Mouse (Mus musculus) intestine, embryonic 16.5 days (tissue): ENCODE data around the gene Gorab. TPM values are rescaled to one million over a fixed set of nuclear protein-coding genes. Genes with fewer than 3 reads are reported as not detected.

ENCODE experiments used
- ATAC-seq: fragments of 200-750 bp; cut with Nextera tagmentation; 2 replicates; pipeline ENCODE4 v1.8.0; 2017; ENCODE audit warnings: moderate TSS enrichment, moderate library complexity
- H3K27ac ChIP-seq: fragments of 300-500 bp; sonication (generic); 2 replicates; pipeline ENCODE4 v1.5.1; 2014; ENCODE audit warnings: mild to moderate bottlenecking, low read length
- H3K27me3 ChIP-seq: fragments of 300-500 bp; sonication (generic); replicated peaks from 2 replicates; pipeline ENCODE4 v1.6.1; 2014; ENCODE audit warnings: low read length, control low read depth, mixed read lengths; ENCODE audit not compliant: control insufficient read depth, insufficient read depth
- H3K36me3 ChIP-seq: fragments of 300-500 bp; sonication (generic); 2 replicates; pipeline ENCODE4 v1.6.1; 2014; ENCODE audit warnings: low read length, control low read depth; ENCODE audit not compliant: control insufficient read depth, insufficient read depth
- H3K4me1 ChIP-seq: fragments of 300-500 bp; sonication (generic); 2 replicates; pipeline ENCODE4 v1.6.1; 2014; ENCODE audit warnings: low read length, control low read depth, mixed read lengths; ENCODE audit not compliant: control insufficient read depth, insufficient read depth
- H3K4me2 ChIP-seq: fragments of 300-500 bp; sonication (generic); 2 replicates; pipeline ENCODE4 v1.6.1; 2014; ENCODE audit warnings: low read depth, low read length, control low read depth
- H3K4me3 ChIP-seq: fragments of 300-500 bp; sonication (generic); 2 replicates; pipeline ENCODE4 v1.5.1; 2014; ENCODE audit warnings: mild to moderate bottlenecking, low read length
- H3K9ac ChIP-seq: fragments of 300-500 bp; sonication (generic); 2 replicates; pipeline ENCODE4 v1.6.1; 2014; ENCODE audit warnings: low read depth, low read length
- H3K9me3 ChIP-seq: fragments of 300-500 bp; sonication (generic); 2 replicates; pipeline ENCODE4 v1.6.1; 2016; ENCODE audit warnings: low read length, control low read depth; ENCODE audit not compliant: control insufficient read depth
- WGBS: fragments of 180-500 bp; shearing (Covaris S2); extraction: QIAGEN DNeasy Blood & Tissue Kit; methylation state at CpG from one replicate; pipeline ENCODE4 v1.1.7; 2014; 5-methylcytosine and 5-hydroxymethylcytosine counted together
- polyA plus RNA-seq: library from polyadenylated mRNA; unstranded; fragments of >200 nt; fragmentation: Nextera tagmentation; extraction: Ambion mirVana; gene quantifications from 2 replicates; pipeline ENCODE4 v1.2.1, GENCODE M21; 2015

Gorab gene
- polyA plus RNA-seq, 1 experiment from 2014 or later = 16.6 TPM

DNA sequence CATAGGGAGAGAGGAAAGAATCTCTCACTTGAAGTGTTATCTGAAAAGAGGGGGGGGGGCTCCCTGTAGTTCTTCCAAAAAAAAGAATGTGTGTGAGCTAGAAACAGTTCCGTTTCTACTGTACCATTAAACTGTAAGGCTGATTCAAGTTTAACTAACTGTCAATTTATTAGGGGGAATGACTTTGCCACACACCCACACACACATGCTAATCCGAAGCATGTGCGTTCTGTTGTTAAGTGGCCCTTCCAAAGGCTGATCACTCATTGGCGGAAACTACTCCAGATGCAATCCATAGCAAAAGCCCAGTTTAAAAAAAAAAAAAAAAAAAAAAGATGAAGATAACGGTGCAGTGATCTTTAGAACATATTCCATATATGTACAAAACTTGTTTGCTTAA lies 42.1 kb downstream of the Gorab start:
- H3K4me3 ChIP-seq = no peak overlapping the region
- H3K9me3 ChIP-seq = no peaks in the 10 kb centered on the region
- no peak for ATAC-seq
- H3K27me3 ChIP-seq = no peaks in the 10 kb centered on the region
- H3K9ac ChIP-seq = no peak overlapping the region
- no peak overlapping the region for H3K4me2 ChIP-seq
- no peaks in the 10 kb centered on the region for H3K4me1 ChIP-seq
- no peak overlapping the region for H3K27ac ChIP-seq
- no peaks in the 10 kb centered on the region for H3K36me3 ChIP-seq
- WGBS = 65% methylated on average over 5 of the region's 5 CpGs

DNA sequence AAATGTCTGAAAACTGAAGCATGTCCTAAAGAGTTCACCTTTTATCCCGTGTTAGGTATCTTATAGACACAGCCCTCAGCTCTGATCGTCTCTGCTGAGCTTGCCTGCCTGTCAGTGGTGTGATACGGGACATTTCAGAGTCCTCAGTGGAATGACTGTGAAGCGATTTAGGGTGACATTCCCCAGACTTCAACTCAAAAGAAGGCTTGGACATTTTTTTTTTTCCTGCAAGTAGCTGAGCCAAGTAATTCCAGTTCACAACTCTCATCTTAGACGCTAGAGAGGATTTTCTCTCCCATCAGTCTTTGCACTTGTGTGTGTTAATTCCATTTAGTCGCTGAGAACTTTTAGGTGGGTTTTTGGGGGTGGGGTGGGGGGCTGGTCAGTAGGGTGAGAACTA lies 42.7 kb downstream of the Gorab start:
- H3K27ac ChIP-seq = no peak overlapping the region

DNA sequence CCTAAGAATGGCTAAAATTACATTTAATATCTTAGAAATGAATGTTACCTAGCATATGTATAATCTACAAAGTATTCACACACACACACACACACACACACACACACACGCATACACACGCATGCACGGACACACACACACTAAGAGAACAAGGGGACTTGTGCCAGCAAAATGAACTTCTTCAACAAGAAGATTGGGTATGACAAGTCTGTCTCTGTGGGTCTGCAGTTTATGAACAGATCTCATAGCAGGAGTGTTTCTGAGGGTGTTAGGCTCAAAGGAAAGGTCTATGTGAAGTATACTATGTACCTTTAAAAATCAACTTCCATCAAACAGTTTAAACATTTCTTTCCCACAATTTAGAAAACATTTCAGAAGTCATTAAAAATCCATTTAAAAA lies 43.9 kb downstream of the Gorab start:
- Histone ChIP-seq H3K4me3 (no peak overlapping the region), H3K4me1 (no peaks in the 10 kb centered on the region), H3K9ac (no peak overlapping the region), H3K27me3 (no peaks in the 10 kb centered on the region), H3K9me3 (no peaks in the 10 kb centered on the region), H3K27ac (no peak overlapping the region), H3K4me2 (no peak overlapping the region), H3K36me3 (no peaks in the 10 kb centered on the region)
- whole genome bisulfite sequencing = 87% methylated on average over 3 of the region's 3 CpGs
- ATAC-seq = no peak

More for the DNA sequence above, 42.7 kb downstream of the Gorab start:
- H3K4me3 ChIP-seq = no peak overlapping the region
- H3K4me1 ChIP-seq = no peaks in the 10 kb centered on the region
- WGBS = 53% methylated on average over 6 of the region's 6 CpGs
- H3K9me3 ChIP-seq = no peaks in the 10 kb centered on the region
- no peak overlapping the region for H3K4me2 ChIP-seq
- no peaks in the 10 kb centered on the region for H3K27me3 ChIP-seq
- no peak for ATAC-seq
- no peak overlapping the region for H3K9ac ChIP-seq
- no peaks in the 10 kb centered on the region for H3K36me3 ChIP-seq

DNA sequence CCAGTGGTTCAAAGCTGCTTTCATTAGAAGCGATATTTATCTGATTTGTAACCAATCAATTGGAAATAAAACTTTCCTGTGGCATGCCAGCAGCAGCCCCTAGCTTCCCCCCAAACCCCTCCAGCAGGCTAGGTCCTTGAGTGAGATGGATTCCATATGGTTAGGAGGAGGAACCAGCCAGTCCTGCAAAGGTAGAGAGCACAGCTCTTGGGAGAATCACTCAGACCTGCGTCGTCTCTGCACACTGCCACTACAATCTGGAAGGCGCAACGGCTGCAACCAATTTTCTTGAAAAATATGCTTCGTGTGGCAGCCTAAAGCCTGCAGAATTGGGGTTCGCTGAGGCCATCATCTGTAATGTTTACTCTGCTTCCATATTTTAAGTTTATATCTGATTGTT lies 45.3 kb downstream of the Gorab start:
- no peak for ATAC-seq
- 27% methylated on average over 7 of the region's 7 CpGs for WGBS
- Histone ChIP-seq H3K4me3 (no peak overlapping the region), H3K4me1 (no peaks in the 10 kb centered on the region), H3K9ac (no peak overlapping the region), H3K4me2 (no peak overlapping the region), H3K36me3 (no peaks in the 10 kb centered on the region), H3K27ac (no peak overlapping the region), H3K27me3 (no peaks in the 10 kb centered on the region), H3K9me3 (no peaks in the 10 kb centered on the region)

DNA sequence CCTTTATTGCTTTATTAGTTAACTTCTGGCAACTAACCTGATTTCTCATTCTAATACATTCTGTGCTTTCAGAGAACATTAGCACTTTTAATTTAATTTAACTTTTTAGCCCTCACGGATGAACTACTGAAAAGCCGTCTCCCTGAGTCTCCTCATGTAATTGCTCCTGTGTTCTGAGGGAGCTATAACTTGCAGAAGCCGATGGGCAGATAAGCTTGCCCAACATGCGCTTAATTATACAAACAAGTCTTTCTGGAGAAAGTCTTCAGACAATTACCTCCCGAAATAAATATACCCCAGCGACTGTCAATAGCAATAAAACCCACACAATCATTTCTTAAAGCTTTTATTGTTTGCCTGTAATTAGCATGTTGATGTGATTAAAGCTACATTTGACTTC lies 45.7 kb downstream of the Gorab start:
- no peaks in the 10 kb centered on the region for H3K4me1 ChIP-seq
- 21% methylated on average over 6 of the region's 6 CpGs for WGBS
- no peak overlapping the region for H3K27ac ChIP-seq
- H3K4me2 ChIP-seq = no peak overlapping the region
- no peaks in the 10 kb centered on the region for H3K9me3 ChIP-seq
- no peak overlapping the region for H3K9ac ChIP-seq
- no peak overlapping the region for H3K4me3 ChIP-seq
- no peaks in the 10 kb centered on the region for H3K27me3 ChIP-seq
- no peak for ATAC-seq
- no peaks in the 10 kb centered on the region for H3K36me3 ChIP-seq

DNA sequence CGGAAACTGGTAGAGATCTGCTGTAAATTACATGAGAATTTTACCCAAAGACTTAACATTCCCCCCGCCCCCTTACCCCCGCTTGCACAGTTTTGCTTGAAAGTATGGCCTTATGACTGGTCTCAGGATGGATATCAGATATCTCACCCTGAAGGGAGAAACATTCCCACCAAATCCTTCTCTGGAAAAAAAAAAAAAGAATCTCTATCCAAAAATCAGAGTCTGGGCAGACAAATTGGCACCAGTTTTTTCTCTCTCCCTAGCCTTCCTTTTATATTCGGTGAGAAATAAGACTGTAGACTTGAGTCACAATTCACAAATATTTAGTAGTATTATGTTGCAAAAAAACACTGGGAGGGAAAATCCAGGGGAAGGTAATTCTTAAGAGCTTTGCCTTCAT lies 47.3 kb downstream of the Gorab start:
- Histone ChIP-seq H3K36me3 (no peaks in the 10 kb centered on the region), H3K9ac (no peak overlapping the region), H3K4me3 (no peak overlapping the region), H3K9me3 (no peaks in the 10 kb centered on the region), H3K4me2 (no peak overlapping the region), H3K4me1 (no peaks in the 10 kb centered on the region), H3K27ac (no peak overlapping the region), H3K27me3 (no peaks in the 10 kb centered on the region)
- WGBS = 52% methylated on average over 4 of the region's 4 CpGs
- ATAC-seq = no peak

DNA sequence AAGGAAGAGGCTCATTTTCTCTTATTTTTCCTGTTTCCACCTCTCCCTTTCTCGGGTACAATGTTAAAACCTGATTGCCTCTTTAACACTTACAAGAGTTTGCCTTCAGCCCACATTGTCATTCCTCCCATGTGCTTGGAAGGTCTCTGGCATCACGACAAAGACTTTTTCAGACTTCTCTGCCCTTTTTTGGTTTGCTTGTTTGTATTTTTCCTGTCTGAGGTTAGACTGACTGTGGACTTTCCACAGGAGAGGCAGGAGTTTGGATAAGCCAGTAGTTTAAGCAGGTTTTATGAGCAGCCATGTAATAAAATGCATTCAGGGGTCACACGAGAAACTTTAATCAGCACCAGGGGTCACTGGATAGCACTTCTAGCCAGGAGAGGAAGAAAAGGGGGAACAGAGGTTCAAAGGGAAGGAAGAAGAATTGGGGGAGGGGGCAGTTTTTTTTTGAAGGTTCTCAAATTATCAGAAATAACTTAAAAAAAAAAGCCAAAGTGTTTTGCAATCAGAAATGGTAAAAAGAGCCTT lies 47.8 kb downstream of the Gorab start:
- 22% methylated on average over 3 of the region's 3 CpGs for WGBS
- no peaks in the 10 kb centered on the region for H3K27me3 ChIP-seq

DNA sequence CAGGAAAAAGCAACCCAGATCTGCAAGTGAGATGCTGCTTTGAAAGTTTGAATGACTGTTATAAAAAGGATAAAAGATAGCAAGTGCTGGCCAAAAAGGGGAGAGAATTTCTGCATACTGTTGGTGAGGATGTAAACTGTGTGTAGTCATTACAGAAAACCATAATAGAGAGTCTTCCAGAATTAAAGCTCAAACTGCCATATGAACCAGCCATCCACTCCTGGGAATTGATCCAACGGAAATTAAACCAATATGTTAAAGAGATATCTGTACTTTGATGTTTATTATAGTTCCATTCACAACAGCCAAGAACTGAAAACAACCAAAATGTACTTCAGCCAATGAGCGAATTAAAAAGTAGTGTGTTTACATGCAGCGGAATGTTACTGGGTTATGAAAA lies 52.5 kb downstream of the Gorab start:
- WGBS = 86% methylated on average over 3 of the region's 3 CpGs
- no peak for ATAC-seq
- no peak overlapping the region for H3K4me2 ChIP-seq

More for the DNA sequence above, 47.8 kb downstream of the Gorab start:
- ATAC-seq = no peak
- no peak overlapping the region for H3K4me3 ChIP-seq
- H3K4me2 ChIP-seq = no peak overlapping the region
- H3K9me3 ChIP-seq = no peaks in the 10 kb centered on the region
- no peak overlapping the region for H3K9ac ChIP-seq
- no peaks in the 10 kb centered on the region for H3K4me1 ChIP-seq
- H3K27ac ChIP-seq = no peak overlapping the region
- H3K36me3 ChIP-seq = no peaks in the 10 kb centered on the region

DNA sequence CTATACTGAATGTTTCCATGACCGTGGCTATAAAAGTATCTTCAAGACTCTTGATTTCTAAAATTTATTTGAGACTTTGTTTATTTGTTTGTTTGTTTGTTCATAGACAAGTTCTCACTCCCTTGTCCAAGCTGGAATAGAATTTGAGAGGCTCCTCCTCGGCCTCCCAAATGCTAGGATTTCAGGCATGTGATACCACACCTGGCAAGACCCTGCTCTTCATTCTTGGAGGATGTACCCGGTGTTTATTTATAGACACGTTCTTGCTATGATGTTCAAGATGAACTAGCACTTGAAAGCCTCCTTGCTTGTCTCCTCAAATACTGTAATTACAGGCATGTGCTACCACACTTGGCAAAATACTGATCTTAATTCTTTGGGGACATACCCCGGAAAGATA lies 57.9 kb downstream of the Gorab start:
- Histone ChIP-seq H3K4me2 (no peak overlapping the region), H3K27me3 (no peaks in the 10 kb centered on the region), H3K4me1 (no peaks in the 10 kb centered on the region), H3K9ac (no peak overlapping the region), H3K27ac (no peak overlapping the region), H3K9me3 (no peaks in the 10 kb centered on the region), H3K36me3 (no peaks in the 10 kb centered on the region), H3K4me3 (no peak overlapping the region)
- ATAC-seq = no peak
- 77% methylated on average over 5 of the region's 5 CpGs for WGBS

More for the DNA sequence above, 52.5 kb downstream of the Gorab start:
- no peak overlapping the region for H3K9ac ChIP-seq
- H3K36me3 ChIP-seq = no peaks in the 10 kb centered on the region
- H3K4me1 ChIP-seq = no peaks in the 10 kb centered on the region
- no peak overlapping the region for H3K27ac ChIP-seq
- no peak overlapping the region for H3K4me3 ChIP-seq
- H3K9me3 ChIP-seq = no peaks in the 10 kb centered on the region
- no peaks in the 10 kb centered on the region for H3K27me3 ChIP-seq

DNA sequence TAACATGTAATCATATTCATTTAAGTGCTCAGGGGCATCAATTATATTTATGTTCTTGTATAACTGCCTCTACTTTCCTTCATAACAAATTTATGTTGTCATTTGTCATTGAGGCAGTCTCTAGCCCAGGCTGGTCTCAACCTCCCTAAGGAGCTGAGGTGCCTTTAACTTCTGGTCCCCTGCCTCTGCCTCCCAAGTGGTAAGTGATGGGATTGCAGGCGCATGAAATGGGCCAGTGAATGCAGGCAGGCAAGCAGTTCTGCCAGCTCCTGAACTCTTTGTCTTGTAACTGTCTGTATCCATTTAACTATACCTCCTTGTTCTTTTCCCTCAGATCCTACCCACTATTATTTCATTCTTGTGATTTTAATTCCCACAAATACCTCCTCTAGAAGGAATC lies 58.5 kb downstream of the Gorab start:
- Histone ChIP-seq H3K36me3 (no peaks in the 10 kb centered on the region), H3K9ac (no peak overlapping the region), H3K27ac (no peak overlapping the region), H3K9me3 (no peaks in the 10 kb centered on the region), H3K4me3 (no peak overlapping the region), H3K4me1 (no peaks in the 10 kb centered on the region), H3K27me3 (no peaks in the 10 kb centered on the region), H3K4me2 (no peak overlapping the region)
- ATAC-seq = no peak
- 23% methylated on average over 1 of the region's 1 CpGs for WGBS
